Mouse (Mus musculus): Measurements from ENCODE around the gene Hdac7. TPM values are rescaled to one million over a fixed set of nuclear protein-coding genes. Genes with fewer than 3 reads are reported as not detected.

The Hdac7 gene
- polyA plus RNA-seq, 1 experiment from 2014 or later, result 28.0 TPM

DNA sequence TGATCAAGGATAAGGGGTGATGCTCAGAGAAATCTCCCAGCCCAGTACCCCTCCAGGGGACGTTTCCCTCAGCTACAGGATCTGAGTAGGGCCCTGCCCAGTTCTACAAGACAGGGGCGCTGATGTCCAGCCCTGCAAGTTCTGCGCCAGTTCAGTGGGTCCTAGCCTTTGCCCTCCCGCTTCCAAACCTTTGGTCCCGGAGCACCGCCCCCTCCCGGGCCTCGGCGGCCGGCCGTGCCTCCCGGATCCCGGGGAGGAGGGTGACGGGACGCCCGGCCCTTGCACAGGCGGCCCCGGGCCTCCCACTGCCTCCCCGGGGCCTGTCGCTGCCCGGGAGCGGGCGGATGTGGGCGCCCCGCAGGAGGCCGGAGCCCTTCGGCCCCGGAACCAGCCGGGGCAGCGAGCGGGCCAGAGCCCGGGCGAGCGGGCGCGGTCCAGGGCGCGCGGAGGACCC, 13.5 kb downstream of the Hdac7 start:
- Histone ChIP-seq H3K4me1 (replicated peaks; ENCODE audit: control insufficient read depth, insufficient read depth, low read length) (peaks cover 51% of the 10 kb centered on the region), H3K4me2 (replicated peaks) (peak overlapping the region; percentile 86), H3K9me3 (ENCODE audit: control insufficient read depth, low read length) (no peaks in the 10 kb centered on the region), H3K9ac (peak overlapping the region; percentile 98), H3K36me3 (replicated peaks; ENCODE audit: control insufficient read depth, insufficient read depth) (0 out of 2 replicates have a peak, but pooled peaks cover 4% of the 10 kb centered on the region), H3K4me3 (replicated peaks; ENCODE audit: low read length) (peak overlapping the region; percentile 88), H3K27ac (peak overlapping the region; percentile 98), H3K27me3 (ENCODE audit: control insufficient read depth, insufficient read depth, low read length) (no peaks in the 10 kb centered on the region)
- under 1% methylated on average over 34 of the region's 39 CpGs for WGBS
- ATAC-seq (ENCODE audit: low FRiP score) (peak; percentile 22; the same call in 1 of the 2 replicates), DNase-seq (ENCODE audit: low spot score) (no peak)

DNA sequence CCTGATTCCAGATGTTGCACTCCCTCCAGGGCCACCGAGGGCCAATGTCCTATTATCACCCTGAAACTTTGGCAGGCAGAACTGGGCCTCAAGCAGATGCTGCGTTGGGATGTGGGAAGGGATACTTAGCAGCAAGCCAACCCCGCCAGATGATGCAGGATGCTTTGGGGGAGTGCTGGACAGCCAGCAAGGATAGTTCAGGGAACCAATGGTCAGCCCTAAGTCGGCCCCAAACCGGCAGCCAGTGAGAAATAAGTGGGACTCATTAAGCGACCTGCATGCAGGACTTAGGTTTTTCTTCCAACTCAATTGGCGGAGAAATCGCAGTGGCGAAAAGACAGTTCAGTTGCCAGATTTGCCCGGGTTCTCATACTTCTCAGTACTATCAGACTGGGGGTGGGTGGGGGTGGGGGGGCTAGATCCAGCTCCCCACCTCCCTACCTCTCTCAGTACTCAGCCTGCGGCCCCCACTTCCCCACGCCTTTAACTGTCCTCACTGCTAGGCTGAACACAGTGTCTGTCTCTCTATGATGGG, 14.0 kb downstream of the Hdac7 start:
- no peaks in the 10 kb centered on the region for H3K27me3 ChIP-seq (ENCODE audit: control insufficient read depth, insufficient read depth, low read length)
- ATAC-seq (ENCODE audit: low FRiP score) (no peak), DNase-seq (ENCODE audit: low spot score) (no peak)
- H3K27ac ChIP-seq, result peak overlapping the region; percentile 98
- H3K9me3 ChIP-seq (ENCODE audit: control insufficient read depth, low read length), result no peaks in the 10 kb centered on the region
- peaks cover 56% of the 10 kb centered on the region for H3K4me1 ChIP-seq (replicated peaks; ENCODE audit: control insufficient read depth, insufficient read depth, low read length)
- 9% methylated on average over 12 of the region's 12 CpGs for WGBS
- H3K4me2 ChIP-seq (replicated peaks), result peak overlapping the region; percentile 86
- H3K9ac ChIP-seq, result peak overlapping the region; percentile 98
- peak overlapping the region; percentile 88 for H3K4me3 ChIP-seq (replicated peaks; ENCODE audit: low read length)
- 0 out of 2 replicates have a peak, but pooled peaks cover 4% of the 10 kb centered on the region for H3K36me3 ChIP-seq (replicated peaks; ENCODE audit: control insufficient read depth, insufficient read depth)

DNA sequence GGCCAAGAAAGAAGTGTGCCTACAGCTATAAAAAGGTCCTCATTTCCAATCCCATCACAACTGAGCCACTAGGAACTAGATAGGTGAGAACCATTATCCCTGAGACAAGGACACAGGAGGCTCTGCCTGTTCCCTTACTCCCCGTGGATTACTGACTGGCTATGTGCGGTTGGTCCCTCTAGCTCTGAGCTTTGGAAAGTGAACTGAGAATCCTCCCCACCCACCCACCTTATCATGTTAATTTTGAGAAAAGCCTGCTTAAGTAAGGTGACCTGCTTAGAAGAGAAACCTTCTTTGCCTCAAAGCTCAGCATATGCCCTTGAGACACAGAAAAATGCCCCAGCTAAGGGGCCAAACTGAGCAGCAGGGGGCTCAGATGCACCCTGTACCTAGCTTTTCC, 14.9 kb downstream of the Hdac7 start:
- H3K4me2 ChIP-seq (replicated peaks), result peak overlapping the region; percentile 86
- H3K4me3 ChIP-seq (replicated peaks; ENCODE audit: low read length), result 0 out of 2 replicates have a peak overlapping the region, but pooled peaks have one; percentile 88
- ATAC-seq (ENCODE audit: low FRiP score), result no peak
- no peaks in the 10 kb centered on the region for H3K27me3 ChIP-seq (ENCODE audit: control insufficient read depth, insufficient read depth, low read length)
- H3K27ac ChIP-seq, result peak overlapping the region; percentile 30; the same call in 1 of the 2 replicates
- H3K4me1 ChIP-seq (replicated peaks; ENCODE audit: control insufficient read depth, insufficient read depth, low read length), result peaks cover 64% of the 10 kb centered on the region
- WGBS, result 43% methylated on average over 2 of the region's 2 CpGs
- H3K36me3 ChIP-seq (replicated peaks; ENCODE audit: control insufficient read depth, insufficient read depth), result 0 out of 2 replicates have a peak, but pooled peaks cover 4% of the 10 kb centered on the region
- H3K9me3 ChIP-seq (ENCODE audit: control insufficient read depth, low read length), result no peaks in the 10 kb centered on the region
- peak overlapping the region; percentile 98 for H3K9ac ChIP-seq
- no peak for DNase-seq (ENCODE audit: low spot score)

DNA sequence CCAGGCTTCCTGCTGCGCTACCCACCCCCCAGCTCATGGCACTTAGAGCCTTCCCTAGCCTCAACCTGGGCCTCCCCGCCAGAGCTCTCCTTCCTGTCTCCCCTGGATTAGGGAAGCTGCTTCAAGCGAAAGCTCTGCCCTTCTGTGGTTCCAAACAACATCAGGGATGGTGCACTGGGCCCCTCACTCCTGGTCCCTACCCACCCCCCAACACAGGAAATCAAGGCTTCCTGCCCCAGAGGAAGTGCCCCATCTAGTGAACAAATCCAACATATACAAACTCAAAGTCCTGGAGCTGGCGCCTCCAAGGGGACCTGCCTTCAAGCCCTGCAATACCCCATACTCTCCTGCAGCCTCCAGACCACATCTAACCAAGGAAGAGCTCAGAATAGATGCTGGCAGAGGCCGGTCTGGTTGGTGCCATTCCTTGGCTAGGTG, 15.4 kb downstream of the Hdac7 start:
- Histone ChIP-seq H3K4me3 (replicated peaks; ENCODE audit: low read length) (0 out of 2 replicates have a peak overlapping the region, but pooled peaks have one; percentile 13), H3K4me1 (replicated peaks; ENCODE audit: control insufficient read depth, insufficient read depth, low read length) (peaks cover 67% of the 10 kb centered on the region)
- no peak for DNase-seq (ENCODE audit: low spot score)

DNA sequence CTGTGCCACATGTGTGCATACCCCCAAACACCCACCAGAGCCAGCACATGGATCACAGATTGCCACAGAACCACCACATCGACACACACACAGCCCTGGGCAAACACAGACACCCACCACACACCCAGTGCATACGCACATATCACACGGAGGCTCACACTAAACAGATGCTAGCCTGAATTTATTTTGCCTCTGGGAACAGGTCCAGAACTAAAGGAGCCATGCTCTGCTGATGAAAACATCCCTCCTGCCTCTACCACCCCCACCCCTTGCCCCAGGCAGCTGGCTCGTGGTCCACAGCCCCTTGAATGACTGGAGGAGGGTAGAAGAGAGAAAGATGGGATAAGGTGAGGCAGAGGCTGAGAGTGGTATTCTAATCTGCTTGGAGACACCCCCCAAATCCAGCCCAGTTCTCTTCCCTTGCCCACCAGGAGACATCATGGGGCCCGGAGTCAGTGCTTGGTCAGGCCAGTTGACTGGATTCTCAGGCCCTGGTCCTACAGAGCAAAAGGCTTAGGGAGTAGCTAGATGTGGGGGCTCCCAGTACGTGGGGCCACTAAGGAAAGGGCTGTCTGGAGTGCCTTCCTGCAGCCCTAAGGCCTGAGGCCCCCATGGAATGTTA, 16.0 kb downstream of the Hdac7 start:
- H3K27me3 ChIP-seq (ENCODE audit: control insufficient read depth, insufficient read depth, low read length), result no peaks in the 10 kb centered on the region
- ATAC-seq (ENCODE audit: low FRiP score), result no peak
- no peaks in the 10 kb centered on the region for H3K9me3 ChIP-seq (ENCODE audit: control insufficient read depth, low read length)
- peak overlapping the region; percentile 13; the same call in 1 of the 2 replicates for H3K4me3 ChIP-seq (replicated peaks; ENCODE audit: low read length)
- H3K4me2 ChIP-seq (replicated peaks), result peak overlapping the region; percentile 86
- H3K27ac ChIP-seq, result peak overlapping the region; percentile 72
- 49% methylated on average over 6 of the region's 6 CpGs for WGBS
- peak overlapping the region; percentile 31 for H3K9ac ChIP-seq
- H3K36me3 ChIP-seq (replicated peaks; ENCODE audit: control insufficient read depth, insufficient read depth), result 0 out of 2 replicates have a peak, but pooled peaks cover 4% of the 10 kb centered on the region
- DNase-seq (ENCODE audit: low spot score), result no peak
- H3K4me1 ChIP-seq (replicated peaks; ENCODE audit: control insufficient read depth, insufficient read depth, low read length), result peaks cover 65% of the 10 kb centered on the region

More for the DNA sequence above, 15.4 kb downstream of the Hdac7 start:
- Histone ChIP-seq H3K9ac (peak overlapping the region; percentile 31; the same call in 1 of the 2 replicates), H3K4me2 (replicated peaks) (peak overlapping the region; percentile 86), H3K27ac (peak overlapping the region; percentile 72; the same call in 1 of the 2 replicates), H3K9me3 (ENCODE audit: control insufficient read depth, low read length) (no peaks in the 10 kb centered on the region), H3K36me3 (replicated peaks; ENCODE audit: control insufficient read depth, insufficient read depth) (0 out of 2 replicates have a peak, but pooled peaks cover 4% of the 10 kb centered on the region), H3K27me3 (ENCODE audit: control insufficient read depth, insufficient read depth, low read length) (no peaks in the 10 kb centered on the region)
- WGBS, result 61% methylated on average over 5 of the region's 5 CpGs
- no peak for ATAC-seq (ENCODE audit: low FRiP score)

DNA sequence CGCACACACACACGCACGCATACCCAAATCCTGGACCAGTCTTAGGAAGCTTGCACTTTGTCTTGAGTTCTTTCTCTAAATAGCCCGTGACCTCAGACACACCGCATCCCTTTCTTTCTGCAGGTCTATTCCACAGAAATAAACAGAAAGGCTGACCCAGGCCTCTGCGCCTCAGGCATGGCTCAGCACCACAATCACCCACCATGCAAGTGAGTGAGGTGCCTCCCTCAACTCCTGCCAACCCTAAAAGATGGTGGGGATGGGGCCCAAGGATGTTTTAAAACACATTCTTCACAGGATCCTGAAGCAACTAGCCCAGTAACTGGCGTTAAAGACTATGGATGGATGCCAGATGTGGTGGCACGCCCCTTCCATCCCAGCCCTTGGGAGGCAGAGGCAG, 16.9 kb downstream of the Hdac7 start:
- DNase-seq (ENCODE audit: low spot score), result no peak
- 0 out of 2 replicates have a peak, but pooled peaks cover 4% of the 10 kb centered on the region for H3K36me3 ChIP-seq (replicated peaks; ENCODE audit: control insufficient read depth, insufficient read depth)
- H3K9ac ChIP-seq, result no peak overlapping the region
- no peak overlapping the region for H3K27ac ChIP-seq
- no peaks in the 10 kb centered on the region for H3K27me3 ChIP-seq (ENCODE audit: control insufficient read depth, insufficient read depth, low read length)
- H3K9me3 ChIP-seq (ENCODE audit: control insufficient read depth, low read length), result no peaks in the 10 kb centered on the region
- no peak overlapping the region for H3K4me3 ChIP-seq (replicated peaks; ENCODE audit: low read length)
- 91% methylated on average over 8 of the region's 8 CpGs for WGBS
- no peak overlapping the region for H3K4me2 ChIP-seq (replicated peaks)
- no peak for ATAC-seq (ENCODE audit: low FRiP score)
- H3K4me1 ChIP-seq (replicated peaks; ENCODE audit: control insufficient read depth, insufficient read depth, low read length), result peaks cover 65% of the 10 kb centered on the region

DNA sequence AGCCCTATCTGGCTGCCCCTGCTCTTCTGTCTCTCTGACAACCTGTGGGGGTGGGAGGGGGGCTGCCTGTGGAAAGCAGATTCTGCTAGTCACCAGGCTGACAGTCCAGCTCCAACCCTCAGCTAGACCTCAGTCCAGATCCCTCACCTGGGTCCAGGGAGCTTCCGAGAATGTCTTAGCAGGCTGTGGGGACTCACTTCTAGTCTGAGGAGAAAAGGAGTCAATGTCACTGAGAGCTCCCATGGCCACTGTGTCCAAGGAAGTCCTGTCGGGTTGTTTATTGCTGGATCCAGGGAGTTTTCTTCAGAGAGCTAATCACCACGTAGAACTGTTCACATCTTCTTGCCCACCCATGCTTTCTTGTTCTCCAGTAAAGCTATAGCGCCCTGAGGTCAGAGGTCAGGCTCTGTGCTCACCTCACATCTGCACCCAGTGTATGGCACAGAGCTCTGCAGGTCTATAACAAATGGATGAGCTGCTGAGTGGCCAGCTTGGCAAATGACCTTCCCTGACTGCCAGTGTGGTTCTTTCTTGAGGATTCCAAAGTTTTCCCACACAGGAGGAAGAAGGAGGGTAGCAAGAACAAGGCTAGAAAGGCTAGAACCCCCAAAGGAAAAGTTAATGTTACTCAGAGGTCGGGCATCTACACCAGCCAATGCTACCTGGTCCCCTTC, 17.6 kb downstream of the Hdac7 start:
- no peak overlapping the region for H3K27ac ChIP-seq
- ATAC-seq (ENCODE audit: low FRiP score) (no peak), DNase-seq (ENCODE audit: low spot score) (no peak)
- no peaks in the 10 kb centered on the region for H3K9me3 ChIP-seq (ENCODE audit: control insufficient read depth, low read length)
- H3K4me1 ChIP-seq (replicated peaks; ENCODE audit: control insufficient read depth, insufficient read depth, low read length), result peaks cover 64% of the 10 kb centered on the region
- WGBS, result 70% methylated on average over 5 of the region's 5 CpGs
- H3K4me3 ChIP-seq (replicated peaks; ENCODE audit: low read length), result no peak overlapping the region
- no peak overlapping the region for H3K4me2 ChIP-seq (replicated peaks)
- H3K9ac ChIP-seq, result no peak overlapping the region
- H3K27me3 ChIP-seq (ENCODE audit: control insufficient read depth, insufficient read depth, low read length), result no peaks in the 10 kb centered on the region
- H3K36me3 ChIP-seq (replicated peaks; ENCODE audit: control insufficient read depth, insufficient read depth), result 0 out of 2 replicates have a peak, but pooled peaks cover 4% of the 10 kb centered on the region

DNA sequence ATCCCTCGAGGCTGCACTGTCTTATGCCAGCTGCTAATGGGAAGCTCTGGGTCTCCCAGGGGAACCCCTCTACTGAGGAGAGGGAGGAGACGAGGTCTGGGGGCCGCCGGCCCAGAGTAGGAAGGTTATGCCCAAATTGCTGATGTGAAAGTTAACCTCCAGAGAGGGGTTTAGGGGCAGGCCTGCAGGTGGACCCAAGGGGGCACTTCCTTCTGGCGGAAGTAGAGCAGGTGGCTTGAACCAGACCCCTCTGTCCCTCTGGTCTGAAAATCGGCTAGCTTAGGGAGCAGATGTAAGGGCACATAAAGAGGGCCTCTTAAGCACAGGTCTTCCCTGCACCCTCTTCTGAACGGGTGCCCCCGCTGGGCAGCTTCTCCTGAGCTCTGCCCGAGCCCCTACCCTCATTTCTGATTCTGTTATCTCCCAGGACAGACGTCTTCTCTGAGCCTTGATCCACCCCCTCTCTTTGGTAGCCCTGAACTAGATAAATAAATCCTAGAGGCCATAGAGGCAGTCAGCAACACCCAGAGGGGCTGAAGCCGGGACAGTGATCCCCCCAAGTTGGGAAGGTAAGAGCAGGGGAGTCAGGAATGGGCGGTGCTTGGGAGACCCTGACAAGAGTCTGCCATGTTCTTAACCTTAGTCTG, 18.2 kb downstream of the Hdac7 start:
- Histone ChIP-seq H3K36me3 (replicated peaks; ENCODE audit: control insufficient read depth, insufficient read depth) (0 out of 2 replicates have a peak, but pooled peaks cover 4% of the 10 kb centered on the region), H3K27ac (no peak overlapping the region), H3K9me3 (ENCODE audit: control insufficient read depth, low read length) (no peaks in the 10 kb centered on the region), H3K9ac (peak overlapping the region; percentile 32; the same call in 1 of the 2 replicates), H3K4me3 (replicated peaks; ENCODE audit: low read length) (no peak overlapping the region), H3K27me3 (ENCODE audit: control insufficient read depth, insufficient read depth, low read length) (no peaks in the 10 kb centered on the region), H3K4me2 (replicated peaks) (peak overlapping the region; percentile 41), H3K4me1 (replicated peaks; ENCODE audit: control insufficient read depth, insufficient read depth, low read length) (peaks cover 64% of the 10 kb centered on the region)
- no peak for DNase-seq (ENCODE audit: low spot score)
- 40% methylated on average over 12 of the region's 12 CpGs for WGBS
- no peak for ATAC-seq (ENCODE audit: low FRiP score)
